Mouse (Mus musculus): ENCODE measurements around the gene Ripply1. TPM values are rescaled to one million over a fixed set of nuclear protein-coding genes. Genes with fewer than 3 reads are reported as not detected.
"Not testable (repeated sequence)": the region's sequence is repeated elsewhere in the genome, so short reads cannot be mapped to it uniquely, and the experiment has no call there.

Gene Ripply1
- total and polyA plus RNA-seq, 3 experiments, result not detected

GRCm38 (mm10) chrX:139780988-139781387 lies 1.2 kb downstream of the Ripply1 start:
- DNase-seq, result no peak

GRCm38 (mm10) chrX:139779401-139779800 lies 2.8 kb downstream of the Ripply1 start:
- DNase-seq, result peak; percentile 24

DNA sequence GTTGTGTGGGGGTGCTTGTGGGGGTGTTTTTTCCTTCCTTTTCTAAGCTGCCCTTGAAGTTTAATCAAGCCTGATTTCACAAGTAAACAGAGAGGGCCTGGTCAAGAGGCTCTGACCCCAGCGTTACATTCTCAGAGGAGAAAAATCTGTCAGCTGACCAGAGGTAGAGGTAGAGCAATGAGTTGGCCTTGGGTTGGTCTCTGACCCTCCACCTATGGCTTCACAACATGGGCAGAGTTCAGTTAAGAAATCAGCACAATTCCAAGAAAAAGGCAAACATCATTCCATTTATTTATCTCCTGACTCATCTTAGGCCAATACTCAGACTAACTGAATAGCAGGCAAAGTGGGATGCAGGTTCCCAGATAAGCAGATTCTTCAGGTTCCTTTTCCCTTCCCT lies 3.3 kb downstream of the Ripply1 start:
- no peak for DNase-seq

DNA sequence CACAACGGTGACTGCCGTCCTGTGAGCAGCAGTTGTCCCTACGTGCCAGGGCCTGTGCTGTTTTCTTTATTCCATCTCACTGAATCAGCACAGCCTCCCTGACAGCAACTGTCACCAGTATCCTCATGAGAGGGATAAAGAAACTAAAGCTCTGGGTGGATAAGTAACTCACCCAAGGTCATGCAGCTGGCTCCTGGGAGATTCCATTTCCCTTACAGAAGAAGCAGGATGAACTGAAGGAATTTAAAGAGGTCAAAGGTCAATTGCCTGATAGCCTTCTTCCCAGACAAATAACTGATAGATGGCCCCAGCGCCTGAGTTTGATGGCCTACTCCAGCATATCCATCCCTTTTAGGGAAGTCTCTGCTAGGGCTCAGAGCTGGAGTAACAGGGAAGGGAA lies 4.8 kb downstream of the Ripply1 start:
- no peak for DNase-seq

DNA sequence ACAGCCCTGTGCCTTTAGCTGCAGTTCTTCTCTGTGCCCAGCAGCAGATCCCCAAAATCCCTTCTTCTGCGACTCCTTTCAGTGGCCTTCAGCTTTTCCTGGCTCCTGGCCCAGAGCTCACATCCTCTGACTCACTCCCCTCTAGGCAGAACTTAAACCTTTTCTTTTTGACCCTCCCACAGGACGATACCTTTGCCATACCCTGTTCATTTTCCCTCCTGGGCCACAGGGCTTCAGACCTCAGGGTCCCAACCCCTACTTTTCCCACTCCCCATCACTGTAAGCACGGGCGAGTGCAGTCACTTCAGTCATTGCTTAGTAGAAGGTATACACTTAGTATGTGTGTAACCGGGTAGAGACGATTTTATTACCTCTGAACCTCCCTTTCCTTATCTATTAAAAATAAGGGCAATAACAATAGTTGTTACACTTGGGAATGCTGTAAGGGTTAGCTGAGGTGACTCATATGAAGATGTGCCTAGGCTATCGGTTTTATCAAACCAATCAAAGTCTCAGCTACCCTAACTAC lies 7.0 kb downstream of the Ripply1 start:
- peak; percentile 74 for DNase-seq

GRCm38 (mm10) chrX:139774309-139775083 lies 7.7 kb downstream of the Ripply1 start:
- DNase-seq, result peak; percentile 54

- DNase-seq, result no peak
Observed at GRCm38 (mm10) chrX:139769975-139770637, 12.0 kb downstream of the Ripply1 start.

- no peak for DNase-seq
Observed at GRCm38 (mm10) chrX:139762546-139762945, 19.6 kb downstream of the Ripply1 start.

- not testable (repeated sequence) for DNase-seq
Observed at GRCm38 (mm10) chrX:139758634-139759033, 23.5 kb downstream of the Ripply1 start.

DNA sequence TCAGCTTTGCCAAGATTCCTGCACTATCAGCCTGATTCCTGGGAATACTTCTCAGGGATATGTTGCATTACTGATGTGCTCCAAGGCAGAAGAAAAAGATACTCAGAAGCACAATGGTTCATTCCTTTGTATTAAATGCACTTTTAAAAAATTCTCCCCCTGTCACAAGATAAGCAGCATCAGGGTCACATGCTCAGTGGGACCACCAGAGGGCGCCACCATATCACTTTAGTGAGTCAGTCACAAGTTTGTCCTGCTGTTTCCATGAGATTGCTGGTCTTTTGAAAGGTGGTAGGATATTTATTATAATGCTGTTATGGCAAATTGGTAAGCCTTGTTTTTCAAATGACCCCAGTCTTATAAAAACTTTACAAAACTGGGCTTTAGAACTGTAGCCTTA lies 30.3 kb downstream of the Ripply1 start:
- DNase-seq, result peak; percentile 28

- DNase-seq, result no peak
Observed at GRCm38 (mm10) chrX:139737066-139737465, 45.1 kb downstream of the Ripply1 start.

DNA sequence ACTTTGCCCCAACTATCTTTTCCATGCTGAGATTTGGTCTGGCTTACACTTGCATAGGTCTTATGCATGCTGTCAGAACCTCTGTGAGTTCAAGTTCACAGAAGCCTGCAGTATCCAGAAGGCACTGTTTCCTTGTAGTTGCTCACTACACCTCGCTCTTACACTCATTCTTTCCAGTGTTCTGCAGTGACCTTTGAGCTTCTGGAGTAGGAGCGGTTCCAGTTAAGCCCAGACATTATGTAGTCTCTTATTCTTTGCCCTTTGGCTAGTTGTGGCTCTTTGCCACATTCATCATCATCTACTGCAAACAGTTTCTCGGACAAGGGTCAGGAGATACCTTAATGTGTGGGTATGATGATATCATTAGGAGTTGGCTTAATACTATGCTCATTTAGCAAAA lies 51.6 kb downstream of the Ripply1 start:
- DNase-seq, result no peak

Other genes with a start within 250 kb of the Ripply1 start
- 10 to 100 TPM; 34.1 to 49.3 TPM for gene Rnf128, start 219.0 kb downstream of the Ripply1 start, total RNA-seq (2021)
- 52.4 and 63.8 TPM in 2 replicates for gene Rnf128, start 219.0 kb downstream of the Ripply1 start, polyA plus RNA-seq (2012; rRNA removed)
- 1 to 10 TPM; 6.9 to 9.6 TPM for gene Tbc1d8b, start 97.4 kb downstream of the Ripply1 start, total RNA-seq (2021)
- gene Tbc1d8b, start 97.4 kb downstream of the Ripply1 start, polyA plus RNA-seq (2012; rRNA removed), result 0.18 and 0.35 TPM in 2 replicates
- not detected for gene Gm15013, start 67.9 kb downstream of the Ripply1 start, total RNA-seq (2021)
- not detected in 2 replicates for gene Gm15013, start 67.9 kb downstream of the Ripply1 start, polyA plus RNA-seq (2012; rRNA removed)
- gene Cldn2, start 18.5 kb upstream of the Ripply1 start, total RNA-seq (2021), result under 1 TPM; 0.12 to 0.21 TPM
- gene Cldn2, start 18.5 kb upstream of the Ripply1 start, polyA plus RNA-seq (2012; rRNA removed), result not detected in 2 replicates
- 10 to 100 TPM in 1 of 2 experiments, 1 to 10 TPM in 1; 6.6 to 10.9 TPM for gene Morc4, start 89.3 kb upstream of the Ripply1 start, total RNA-seq (2021)
- 3.4 and 6.7 TPM in 2 replicates for gene Morc4, start 89.3 kb upstream of the Ripply1 start, polyA plus RNA-seq (2012; rRNA removed)
- gene Rbm41, start 216.2 kb upstream of the Ripply1 start, total RNA-seq (2021), result 1 to 10 TPM; 6.4 to 7.7 TPM
- 0.08 and 0.19 TPM in 2 replicates for gene Rbm41, start 216.2 kb upstream of the Ripply1 start, polyA plus RNA-seq (2012; rRNA removed)

Data from adrenal gland, adult 2 months (tissue).